Comparison of ENCODE assay signal across 24 mouse cellular contexts in genomic region chr14:14395535-14395934, GRCm38 (mm10). TPM values are rescaled to one million over a fixed set of nuclear protein-coding genes. Genes with fewer than 3 reads are reported as not detected.
DNase-seq lines count a peak whose midpoint lies in the region; ATAC-seq and TF ChIP-seq lines count a peak whose summit lies in the region.
"Had no signal": no experiment of that assay in that cellular context is flagged by ENCODE, and none has a peak within 500 bp of the region (broad histone marks: within the 10 kb centered on the region; RNA-seq: fewer than 3 reads in every experiment).

No protein-coding gene starts in this region.

- WGBS in midbrain, embryonic 12.5 days, result 94% methylated on average over 1 of the region's 1 CpGs
- WGBS in midbrain, embryonic 11.5 days, result 90% methylated on average over 1 of the region's 1 CpGs
- 92% methylated on average over 1 of the region's 1 CpGs for WGBS in midbrain, embryonic 16.5 days
- WGBS in lung, postnatal 0 days, result 97% methylated on average over 1 of the region's 1 CpGs

- H3K4me3 ChIP-seq in midbrain, embryonic 12.5 days, result no peak overlapping the region
- no peak overlapping the region for H3K4me3 ChIP-seq in midbrain, embryonic 11.5 days (ENCODE audit: low read depth, low read length)
- no peak overlapping the region for H3K4me3 ChIP-seq in midbrain, embryonic 16.5 days (ENCODE audit: low read depth, low read length)
- no peak overlapping the region for H3K4me3 ChIP-seq in lung, postnatal 0 days (ENCODE audit: low read depth, low read length)
- H3K4me3 ChIP-seq: embryonic facial prominence, embryonic 10.5 days; forebrain, embryonic 13.5 days; heart, embryonic 13.5 days had no signal

- H3K9me3 ChIP-seq in midbrain, embryonic 12.5 days, result no peaks in the 10 kb centered on the region
- no peaks in the 10 kb centered on the region; the same call in 1 of the 2 replicates for H3K9me3 ChIP-seq in midbrain, embryonic 11.5 days (ENCODE audit: control insufficient read depth, low read length)
- H3K9me3 ChIP-seq in midbrain, embryonic 16.5 days (replicated peaks; ENCODE audit: control insufficient read depth, low read length, poor library complexity, severe bottlenecking), result 0 out of 2 replicates have a peak, but pooled peaks cover 2% of the 10 kb centered on the region
- no peaks in the 10 kb centered on the region for H3K9me3 ChIP-seq in lung, postnatal 0 days (ENCODE audit: low read length)
- H3K9me3 ChIP-seq: G1E; heart, embryonic 13.5 days had no signal

- DNase-seq in embryo, embryonic 11.5 days (ENCODE audit: low read depth, low spot score), result peak; percentile 1
- DNase-seq in embryo, embryonic 10 days (ENCODE audit: low spot score), result no peak
- DNase-seq in midbrain, embryonic 11.5 days (ENCODE audit: low spot score, missing footprints), result no peak
- peak; percentile 23 for DNase-seq in brain, embryonic 14.5 days (ENCODE audit: low read depth)
- no peak for DNase-seq in lung, postnatal 0 days (ENCODE audit: low spot score)
- DNase-seq: adrenal gland, adult 8-10 months; adrenal gland, postnatal 36 days; B cell, adult 2 months; cerebellum, adult 11 months; cerebellum, adult 8-10 months; cerebellum, postnatal 25 days; forebrain, postnatal 0 days; gastrocnemius, postnatal 36 days; heart, adult 11 months; heart, postnatal 36 days had no signal

- no peak overlapping the region for H3K9ac ChIP-seq in midbrain, embryonic 12.5 days (replicated peaks)
- H3K9ac ChIP-seq in midbrain, embryonic 11.5 days (ENCODE audit: low read length), result no peak overlapping the region
- no peak overlapping the region for H3K9ac ChIP-seq in midbrain, embryonic 16.5 days (ENCODE audit: low read depth, low read length)
- H3K9ac ChIP-seq in lung, postnatal 0 days (replicated peaks; ENCODE audit: low read depth), result no peak overlapping the region
- H3K9ac ChIP-seq: forebrain, embryonic 13.5 days; forebrain, postnatal 0 days; heart, embryonic 13.5 days had no signal

- no peaks in the 10 kb centered on the region for H3K4me1 ChIP-seq in midbrain, embryonic 12.5 days
- H3K4me1 ChIP-seq in midbrain, embryonic 11.5 days (ENCODE audit: control insufficient read depth, insufficient read depth, low read length), result no peaks in the 10 kb centered on the region
- no peaks in the 10 kb centered on the region for H3K4me1 ChIP-seq in midbrain, embryonic 16.5 days (ENCODE audit: control insufficient read depth, insufficient read depth, low read length)
- no peaks in the 10 kb centered on the region for H3K4me1 ChIP-seq in lung, postnatal 0 days (ENCODE audit: insufficient read depth, low read depth, low read length)
- H3K4me1 ChIP-seq: embryonic facial prominence, embryonic 10.5 days; forebrain, embryonic 13.5 days; heart, embryonic 13.5 days had no signal

- no peak overlapping the region for H3K27ac ChIP-seq in midbrain, embryonic 12.5 days (replicated peaks)
- no peak overlapping the region for H3K27ac ChIP-seq in midbrain, embryonic 11.5 days (ENCODE audit: low read depth, low read length)
- H3K27ac ChIP-seq in midbrain, embryonic 16.5 days (ENCODE audit: low read length), result no peak overlapping the region
- H3K27ac ChIP-seq in lung, postnatal 0 days (ENCODE audit: low read length), result no peak overlapping the region
- H3K27ac ChIP-seq: embryonic facial prominence, embryonic 10.5 days; forebrain, embryonic 13.5 days; heart, embryonic 13.5 days had no signal

- no peaks in the 10 kb centered on the region for H3K36me3 ChIP-seq in midbrain, embryonic 12.5 days
- H3K36me3 ChIP-seq in midbrain, embryonic 11.5 days (ENCODE audit: control insufficient read depth, insufficient read depth, low read length), result no peaks in the 10 kb centered on the region
- no peaks in the 10 kb centered on the region for H3K36me3 ChIP-seq in midbrain, embryonic 16.5 days (ENCODE audit: control insufficient read depth, insufficient read depth, low read length)
- no peaks in the 10 kb centered on the region for H3K36me3 ChIP-seq in lung, postnatal 0 days (ENCODE audit: insufficient read depth, low read length)
- H3K36me3 ChIP-seq: embryonic facial prominence, embryonic 10.5 days; G1E; heart, embryonic 13.5 days had no signal

- no peak for TF ChIP-seq CTCF in brain, embryonic 14.5 days (IDR thresholded peaks at IDR 0.05; ENCODE audit: borderline replicate concordance, extremely low read depth, insufficient read depth, insufficient read length)
- TF ChIP-seq CTCF in lung, postnatal 0 days (IDR thresholded peaks at IDR 0.05), result no peak

- TF ChIP-seq EP300 in lung, postnatal 0 days (IDR thresholded peaks at IDR 0.05), result no peak

- ATAC-seq in midbrain, embryonic 12.5 days (ENCODE audit: low FRiP score, low read depth), result peak; percentile 68; the same call in 1 of the 2 replicates
- no peak for ATAC-seq in midbrain, embryonic 11.5 days (ENCODE audit: low FRiP score)
- ATAC-seq in midbrain, embryonic 16.5 days, result peak; percentile 64; the same call in 1 of the 2 replicates
- ATAC-seq in lung, postnatal 0 days, result no peak
- ATAC-seq: CD4-positive, CD25-positive, alpha-beta regulatory T cell, adult 4 months; forebrain, embryonic 13.5 days; forebrain, postnatal 0 days had no signal

- H3K4me2 ChIP-seq in midbrain, embryonic 12.5 days (replicated peaks), result no peak overlapping the region
- H3K4me2 ChIP-seq in midbrain, embryonic 11.5 days, result no peak overlapping the region
- no peak overlapping the region for H3K4me2 ChIP-seq in midbrain, embryonic 16.5 days (ENCODE audit: low read length)
- H3K4me2 ChIP-seq in lung, postnatal 0 days (replicated peaks; ENCODE audit: low read depth, low read length), result no peak overlapping the region
- H3K4me2 ChIP-seq: forebrain, embryonic 13.5 days; heart, embryonic 13.5 days had no signal

- no peak for TF ChIP-seq POLR2A in brain, embryonic 14.5 days (IDR thresholded peaks at IDR 0.05; ENCODE audit: borderline replicate concordance, extremely low read depth, insufficient read depth, insufficient read length, poor library complexity, severe bottlenecking)

- no peaks in the 10 kb centered on the region for H3K27me3 ChIP-seq in midbrain, embryonic 12.5 days
- H3K27me3 ChIP-seq in midbrain, embryonic 11.5 days (ENCODE audit: control insufficient read depth, insufficient read depth, low read length), result no peaks in the 10 kb centered on the region
- H3K27me3 ChIP-seq in midbrain, embryonic 16.5 days (ENCODE audit: control insufficient read depth, insufficient read depth, low read depth, low read length), result no peaks in the 10 kb centered on the region
- no peaks in the 10 kb centered on the region for H3K27me3 ChIP-seq in lung, postnatal 0 days (replicated peaks; ENCODE audit: insufficient read depth, low read length)
- H3K27me3 ChIP-seq: forebrain, embryonic 13.5 days; heart, embryonic 13.5 days had no signal

RNA-seq across cellular contexts. Expression of gene Olfr721-ps1, which starts 5.6 kb away (rescaled TPM):
- polyA plus RNA-seq in midbrain, embryonic 12.5 days (2016; fragmentation: Nextera tagmentation; extraction: Ambion mirVana), result not detected in 2 replicates
- not detected in 2 replicates for polyA plus RNA-seq in midbrain, embryonic 11.5 days (2014; fragmentation: Nextera tagmentation; extraction: Ambion mirVana)
- not detected in 2 replicates for polyA plus RNA-seq in brain, embryonic 14.5 days (2012; rRNA removed)
- polyA plus RNA-seq in midbrain, embryonic 16.5 days (2015; fragmentation: Nextera tagmentation; extraction: Ambion mirVana), result not detected in 2 replicates
- not detected in 2 replicates for polyA plus RNA-seq in lung, postnatal 0 days (2015; fragmentation: Nextera tagmentation; extraction: Ambion mirVana)
- polyA plus RNA-seq: CD4-positive, CD25-positive, alpha-beta regulatory T cell, adult 4 months; cortical plate, adult 2 months; embryonic facial prominence, embryonic 10.5 days; forebrain, embryonic 13.5 days; forebrain, postnatal 0 days; G1E; heart, embryonic 13.5 days; heart, postnatal 0 days had no signal

RNA-seq across cellular contexts. Expression of gene Il3ra, which starts 49.5 kb away (rescaled TPM):
- polyA plus RNA-seq in midbrain, embryonic 12.5 days (2016; fragmentation: Nextera tagmentation; extraction: Ambion mirVana), result 2.8 and 3.6 TPM in 2 replicates
- 2.4 and 2.7 TPM in 2 replicates for polyA plus RNA-seq in midbrain, embryonic 11.5 days (2014; fragmentation: Nextera tagmentation; extraction: Ambion mirVana)
- 12.5 and 15.9 TPM in 2 replicates for polyA plus RNA-seq in brain, embryonic 14.5 days (2012; rRNA removed)
- polyA plus RNA-seq in midbrain, embryonic 16.5 days (2015; fragmentation: Nextera tagmentation; extraction: Ambion mirVana), result 2.3 and 2.7 TPM in 2 replicates
- 12.2 and 14.3 TPM in 2 replicates for polyA plus RNA-seq in lung, postnatal 0 days (2015; fragmentation: Nextera tagmentation; extraction: Ambion mirVana)

Comparison
In these comparisons a context has a peak if more than half of its experiments do, and no peak if none do; other contexts are left out.
1. DNase-seq: peak in embryo, embryonic 11.5 days (single experiment) and brain, embryonic 14.5 days (single experiment); none in embryo, embryonic 10 days (single experiment), midbrain, embryonic 11.5 days (single experiment) and lung, postnatal 0 days (single experiment).
2. ATAC-seq: peak in midbrain, embryonic 12.5 days (single experiment) and midbrain, embryonic 16.5 days (single experiment); none in midbrain, embryonic 11.5 days (single experiment) and lung, postnatal 0 days (single experiment).